Mouse (Mus musculus): ENCODE measurements around the gene Gorab.

DNA sequence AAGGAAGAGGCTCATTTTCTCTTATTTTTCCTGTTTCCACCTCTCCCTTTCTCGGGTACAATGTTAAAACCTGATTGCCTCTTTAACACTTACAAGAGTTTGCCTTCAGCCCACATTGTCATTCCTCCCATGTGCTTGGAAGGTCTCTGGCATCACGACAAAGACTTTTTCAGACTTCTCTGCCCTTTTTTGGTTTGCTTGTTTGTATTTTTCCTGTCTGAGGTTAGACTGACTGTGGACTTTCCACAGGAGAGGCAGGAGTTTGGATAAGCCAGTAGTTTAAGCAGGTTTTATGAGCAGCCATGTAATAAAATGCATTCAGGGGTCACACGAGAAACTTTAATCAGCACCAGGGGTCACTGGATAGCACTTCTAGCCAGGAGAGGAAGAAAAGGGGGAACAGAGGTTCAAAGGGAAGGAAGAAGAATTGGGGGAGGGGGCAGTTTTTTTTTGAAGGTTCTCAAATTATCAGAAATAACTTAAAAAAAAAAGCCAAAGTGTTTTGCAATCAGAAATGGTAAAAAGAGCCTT, 47.8 kb downstream of the Gorab start:
- TF ChIP-seq CTCF (IDR thresholded peaks at IDR 0.05; ENCODE audit: low read depth) (no peak), EP300 (IDR thresholded peaks at IDR 0.05; ENCODE audit: low read depth) (no peak)

All from heart, postnatal 0 days (tissue).